Mouse (Mus musculus) small intestine, adult 2 months (tissue): ENCODE results near the gene Pik3cb. TPM values are rescaled to one million over a fixed set of nuclear protein-coding genes. Genes with fewer than 3 reads are reported as not detected.
A peak's percentile ranks its signal among the peaks of the same experiment; 100 is the strongest.

ENCODE experiments used
- H3K27ac ChIP-seq: fragments of 200-500 bp; 2 replicates; pipeline ENCODE4 v1.5.1; 2012; ENCODE audit warnings: low read depth, low read length, control low read depth, inconsistent platforms; ENCODE audit not compliant: insufficient read depth
- H3K27me3 ChIP-seq: fragments of 200-500 bp; 2 replicates; pipeline ENCODE4 v1.6.1; 2012; ENCODE audit warnings: mild to moderate bottlenecking, moderate library complexity, low read length, inconsistent platforms; ENCODE audit not compliant: control insufficient read depth, insufficient read depth
- H3K36me3 ChIP-seq: fragments of 200-500 bp; 2 replicates; pipeline ENCODE4 v1.6.1; 2012; ENCODE audit warnings: mild to moderate bottlenecking, low read length, control low read depth, inconsistent platforms; ENCODE audit not compliant: control insufficient read depth, insufficient read depth
- H3K4me1 ChIP-seq: fragments of 200-500 bp; 2 replicates; pipeline ENCODE4 v1.6.1; 2012; ENCODE audit warnings: low read length, inconsistent platforms, mixed read lengths; ENCODE audit not compliant: control insufficient read depth, insufficient read depth, insufficient read length
- H3K4me3 ChIP-seq: fragments of 200-500 bp; 2 replicates; pipeline ENCODE4 v1.5.1; 2012; ENCODE audit warnings: low read depth, mild to moderate bottlenecking, control low read depth, inconsistent platforms, low read length, moderate library complexity
- CTCF ChIP-seq: fragments of 200-500 bp; IDR thresholded peaks from 2 replicates; pipeline ENCODE4 v1.5.1; 2012; ENCODE audit warnings: low read depth, mild to moderate bottlenecking, control low read depth, inconsistent platforms, low read length, moderate library complexity, mixed read lengths; ENCODE audit not compliant: insufficient replicate concordance, insufficient read length; ENCODE audit errors: extremely low read depth
- POLR2A ChIP-seq: fragments of 200-500 bp; IDR thresholded peaks from 2 replicates; pipeline ENCODE4 v1.6.1; 2012; ENCODE audit warnings: low read depth, mild to moderate bottlenecking, control low read depth, inconsistent platforms, low read length, moderate library complexity
- WGBS: fragments of 180-500 bp; shearing (Covaris S2); methylation state at CpG from one replicate; pipeline ENCODE4 v1.1.7; 2018; 5-methylcytosine and 5-hydroxymethylcytosine counted together
- polyA plus RNA-seq: library from polyadenylated mRNA; depleted of rRNA; stranded (reverse); fragments of >200 nt; gene quantifications from 2 replicates; pipeline ENCODE4 v1.2.3, GENCODE M21; 2012

The Pik3cb gene
- polyA plus RNA-seq, 1 experiment, result 2.1 TPM

- Histone ChIP-seq H3K4me3 (no peak overlapping the region), H3K36me3 (peaks cover 12% of the 10 kb centered on the region), H3K27ac (0 out of 2 replicates have a peak overlapping the region, but pooled peaks have one; percentile 24), H3K4me1 (no peaks in the 10 kb centered on the region), H3K27me3 (no peaks in the 10 kb centered on the region)
- 65% methylated on average over 11 of the region's 11 CpGs for WGBS
- TF ChIP-seq POLR2A (no peak), CTCF (no peak)
Measured at GRCm38 (mm10) chr9:99098482-99099129, 41.8 kb downstream of the Pik3cb start.

GRCm38 (mm10) chr9:99097668-99098067, 42.8 kb downstream of the Pik3cb start:
- no peaks in the 10 kb centered on the region for H3K4me1 ChIP-seq
- peaks cover 12% of the 10 kb centered on the region for H3K36me3 ChIP-seq
- H3K27me3 ChIP-seq, result no peaks in the 10 kb centered on the region
- no peak overlapping the region for H3K4me3 ChIP-seq
- WGBS, result 58% methylated on average over 1 of the region's 1 CpGs
- no peak overlapping the region for H3K27ac ChIP-seq
- TF ChIP-seq CTCF (no peak), POLR2A (no peak)

- Histone ChIP-seq H3K36me3 (peaks cover 7% of the 10 kb centered on the region), H3K4me3 (no peak overlapping the region), H3K27me3 (no peaks in the 10 kb centered on the region), H3K4me1 (no peaks in the 10 kb centered on the region), H3K27ac (no peak overlapping the region)
- 93% methylated on average over 7 of the region's 7 CpGs for WGBS
- TF ChIP-seq CTCF (no peak), POLR2A (no peak)
Measured at GRCm38 (mm10) chr9:99095192-99095591, 45.2 kb downstream of the Pik3cb start.

- 81% methylated on average over 4 of the region's 4 CpGs for WGBS
- H3K27me3 ChIP-seq, result no peaks in the 10 kb centered on the region
- TF ChIP-seq POLR2A (no peak), CTCF (no peak)
- no peak overlapping the region for H3K27ac ChIP-seq
- no peak overlapping the region for H3K4me3 ChIP-seq
- peaks cover 16% of the 10 kb centered on the region for H3K36me3 ChIP-seq
- no peaks in the 10 kb centered on the region for H3K4me1 ChIP-seq
Measured at GRCm38 (mm10) chr9:99090546-99090945, 49.9 kb downstream of the Pik3cb start.

GRCm38 (mm10) chr9:99089904-99090303, 50.5 kb downstream of the Pik3cb start:
- TF ChIP-seq POLR2A (no peak), CTCF (no peak)
- no peak overlapping the region for H3K27ac ChIP-seq
- H3K36me3 ChIP-seq, result peaks cover 16% of the 10 kb centered on the region
- 91% methylated on average over 4 of the region's 4 CpGs for WGBS
- H3K27me3 ChIP-seq, result no peaks in the 10 kb centered on the region
- H3K4me3 ChIP-seq, result no peak overlapping the region
- no peaks in the 10 kb centered on the region for H3K4me1 ChIP-seq

GRCm38 (mm10) chr9:99081718-99082117, 58.7 kb downstream of the Pik3cb start:
- 92% methylated on average over 5 of the region's 5 CpGs for WGBS
- no peaks in the 10 kb centered on the region for H3K27me3 ChIP-seq

GRCm38 (mm10) chr9:99081308-99081707, 59.1 kb downstream of the Pik3cb start:
- H3K4me3 ChIP-seq, result no peak overlapping the region
- no peaks in the 10 kb centered on the region for H3K27me3 ChIP-seq
- H3K36me3 ChIP-seq, result peaks cover 8% of the 10 kb centered on the region; the same call in 1 of the 2 replicates
- H3K27ac ChIP-seq, result no peak overlapping the region
- no peak for TF ChIP-seq POLR2A
- TF ChIP-seq CTCF, result no peak
- 60% methylated on average over 3 of the region's 3 CpGs for WGBS
- H3K4me1 ChIP-seq, result 0 out of 2 replicates have a peak, but pooled peaks cover 1% of the 10 kb centered on the region

More at GRCm38 (mm10) chr9:99081718-99082117, 58.7 kb downstream of the Pik3cb start:
- Histone ChIP-seq H3K27ac (no peak overlapping the region), H3K4me3 (no peak overlapping the region), H3K4me1 (0 out of 2 replicates have a peak, but pooled peaks cover 1% of the 10 kb centered on the region), H3K36me3 (peaks cover 8% of the 10 kb centered on the region; the same call in 1 of the 2 replicates)
- TF ChIP-seq CTCF, result no peak
